Mouse (Mus musculus): ENCODE results near the gene Ptprd. TPM values are rescaled to one million over a fixed set of nuclear protein-coding genes. Genes with fewer than 3 reads are reported as not detected.
"Not testable (repeated sequence)": the region's sequence is repeated elsewhere in the genome, so short reads cannot be mapped to it uniquely, and the experiment has no call there.

Gene Ptprd
- polyA plus RNA-seq, 1 experiment = not detected

- Histone ChIP-seq H3K4me3 (replicated peaks) (no peak overlapping the region), H3K27me3 (replicated peaks) (no peaks in the 10 kb centered on the region), H3K36me3 (replicated peaks; ENCODE audit: low read length) (no peaks in the 10 kb centered on the region), H3K9me3 (no peaks in the 10 kb centered on the region), H3K4me1 (no peaks in the 10 kb centered on the region)
- TF ChIP-seq FLI1 (IDR thresholded peaks at IDR 0.05; ENCODE audit: low read length) (no peak), GATA1 (IDR thresholded peaks at IDR 0.05; ENCODE audit: borderline replicate concordance, low read length) (no peak)
These were observed 1775.8 kb downstream of the Ptprd start for GRCm38 (mm10) chr4:76435920-76436319.

DNA sequence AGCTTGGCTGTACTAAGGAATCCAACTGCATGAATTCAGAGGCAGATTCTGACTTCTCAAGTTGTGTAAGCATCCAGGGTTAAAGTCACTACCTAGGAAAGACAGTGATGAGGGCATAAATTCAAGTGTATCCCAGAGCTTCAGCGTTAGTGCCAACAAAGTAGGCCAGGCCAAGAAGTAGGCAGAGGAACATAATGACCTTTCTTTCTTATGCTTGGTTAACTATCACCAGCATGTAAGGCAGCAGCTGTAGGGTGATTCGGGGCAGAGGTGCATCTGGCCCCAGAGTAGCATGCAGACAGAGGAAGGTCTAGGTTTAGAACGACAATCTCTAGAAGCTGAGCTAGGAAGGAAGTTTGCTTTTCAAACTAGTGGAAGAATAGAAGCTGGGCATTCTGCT, 1782.0 kb downstream of the Ptprd start:
- Histone ChIP-seq H3K4me3 (replicated peaks) (no peak overlapping the region), H3K27me3 (replicated peaks) (no peaks in the 10 kb centered on the region), H3K36me3 (replicated peaks; ENCODE audit: low read length) (no peaks in the 10 kb centered on the region), H3K9me3 (no peaks in the 10 kb centered on the region; the same call in 1 of the 2 replicates), H3K4me1 (no peaks in the 10 kb centered on the region)
- TF ChIP-seq GATA1 (IDR thresholded peaks at IDR 0.05; ENCODE audit: borderline replicate concordance, low read length) = no peak

DNA sequence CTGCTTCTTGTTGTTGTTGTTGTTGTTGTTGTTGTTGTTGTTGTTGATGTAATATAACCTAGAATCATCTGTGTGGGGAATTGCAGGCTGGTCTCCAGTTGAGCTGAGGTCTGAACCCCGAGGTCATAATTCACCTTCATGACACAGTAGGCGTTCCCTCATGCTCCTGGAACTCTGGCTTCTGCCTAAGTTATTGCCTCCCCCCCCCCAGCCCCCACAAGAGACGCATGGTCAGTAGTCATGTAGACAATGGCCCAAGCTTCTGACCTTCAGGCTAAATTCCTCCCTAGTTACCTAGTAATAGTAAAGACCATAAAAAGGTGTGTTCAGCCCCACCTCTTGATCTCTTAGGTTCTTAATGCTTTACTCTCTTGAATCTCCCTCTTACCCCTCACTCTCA, 1784.7 kb downstream of the Ptprd start:
- not testable (repeated sequence) for H3K36me3 ChIP-seq (replicated peaks; ENCODE audit: low read length); H3K27me3 ChIP-seq (replicated peaks); H3K4me1 ChIP-seq; H3K4me3 ChIP-seq (replicated peaks); H3K9me3 ChIP-seq

DNA sequence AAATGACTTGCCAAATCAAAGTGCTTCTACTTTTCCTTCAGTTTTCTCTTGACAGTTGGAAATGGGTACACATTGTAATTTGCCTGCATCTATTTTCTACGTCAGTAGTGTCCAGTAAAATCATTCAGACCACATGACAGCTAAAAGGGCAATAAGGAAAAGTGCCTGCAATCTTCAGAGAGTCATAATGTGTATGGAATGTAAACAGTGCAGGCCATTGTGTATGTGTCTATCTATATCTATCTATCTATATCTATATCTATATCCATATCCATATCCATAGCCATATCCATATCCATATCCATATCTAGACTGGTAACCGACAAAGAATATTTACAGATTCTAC, 1786.6 kb downstream of the Ptprd start:
- TF ChIP-seq FLI1 (IDR thresholded peaks at IDR 0.05; ENCODE audit: low read length) (no peak), GATA1 (IDR thresholded peaks at IDR 0.05; ENCODE audit: borderline replicate concordance, low read length) (no peak)

DNA sequence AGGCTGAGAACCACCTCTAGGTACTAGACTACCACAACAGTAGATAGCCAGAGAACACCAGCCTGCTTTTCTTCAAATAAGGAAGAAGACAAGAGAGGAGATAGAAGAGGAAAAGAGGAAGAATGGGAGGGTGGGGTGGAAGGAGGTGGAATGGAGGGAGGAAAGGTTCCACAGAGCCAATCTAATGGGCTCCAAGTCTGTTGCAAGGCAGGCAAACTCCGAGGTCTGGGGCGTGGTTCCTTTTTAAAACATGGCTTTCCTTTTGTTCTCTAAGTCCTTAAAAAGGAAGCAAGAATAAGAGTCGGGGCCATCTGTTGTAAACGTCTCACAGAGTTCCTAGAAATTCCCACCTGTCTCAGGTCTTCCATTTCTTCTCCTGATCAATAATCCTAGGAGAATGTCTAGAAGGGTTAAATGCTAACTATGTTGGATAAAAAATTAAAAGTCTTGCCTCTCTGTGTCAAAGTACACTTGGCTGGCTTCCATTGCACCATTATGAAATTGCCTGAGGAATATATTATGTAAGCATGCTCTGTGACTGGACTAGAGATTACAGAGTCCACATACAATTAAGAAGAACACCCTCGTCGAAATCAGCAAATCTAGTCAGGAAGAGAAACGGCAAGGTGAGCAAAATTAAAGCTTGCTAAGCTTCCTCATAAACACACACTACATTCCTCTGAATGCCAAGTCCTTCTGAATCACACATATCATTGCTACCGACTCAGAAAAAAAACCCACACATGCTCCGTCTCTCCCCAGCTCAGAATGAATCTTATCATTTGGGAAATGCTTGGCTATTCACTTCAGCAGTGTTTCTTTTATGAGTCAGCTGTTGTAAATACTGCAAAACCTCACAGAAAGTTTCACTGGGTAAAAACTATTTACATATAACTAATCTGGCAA, 1787.2 kb downstream of the Ptprd start:
- Histone ChIP-seq H3K36me3 (replicated peaks; ENCODE audit: low read length) (no peaks in the 10 kb centered on the region), H3K4me1 (no peaks in the 10 kb centered on the region), H3K4me3 (replicated peaks) (no peak overlapping the region), H3K9me3 (peaks cover 2% of the 10 kb centered on the region), H3K27me3 (replicated peaks) (no peaks in the 10 kb centered on the region)
- TF ChIP-seq GATA1 (IDR thresholded peaks at IDR 0.05; ENCODE audit: borderline replicate concordance, low read length) (no peak), FLI1 (IDR thresholded peaks at IDR 0.05; ENCODE audit: low read length) (no peak)

More for the DNA sequence above, 1786.6 kb downstream of the Ptprd start:
- Histone ChIP-seq H3K36me3 (replicated peaks; ENCODE audit: low read length) (no peaks in the 10 kb centered on the region), H3K4me3 (replicated peaks) (no peak overlapping the region), H3K9me3 (peaks cover 2% of the 10 kb centered on the region), H3K4me1 (no peaks in the 10 kb centered on the region), H3K27me3 (replicated peaks) (no peaks in the 10 kb centered on the region)

DNA sequence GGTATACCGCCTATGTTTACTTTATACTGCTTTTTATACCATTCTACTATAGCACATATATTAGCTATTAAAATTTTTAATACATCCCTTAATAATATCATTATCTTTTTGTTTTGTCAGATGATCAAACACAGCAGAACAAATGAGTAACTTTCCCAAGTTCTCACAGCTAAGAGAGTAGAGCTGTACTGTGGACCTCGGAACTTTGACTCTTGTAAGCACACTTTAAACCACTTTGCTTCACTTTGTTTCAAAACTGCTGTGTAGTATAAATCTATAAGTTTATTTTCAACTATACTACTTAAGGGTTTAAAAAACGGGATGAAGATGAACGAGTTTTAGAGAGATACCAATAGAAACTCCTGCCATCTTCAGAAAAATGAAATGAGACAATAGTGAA, 1789.6 kb downstream of the Ptprd start:
- H3K36me3 ChIP-seq (replicated peaks; ENCODE audit: low read length) = no peaks in the 10 kb centered on the region
- H3K4me3 ChIP-seq (replicated peaks) = no peak overlapping the region
- peaks cover 2% of the 10 kb centered on the region; the same call in 1 of the 2 replicates for H3K9me3 ChIP-seq
- no peaks in the 10 kb centered on the region for H3K27me3 ChIP-seq (replicated peaks)
- TF ChIP-seq GATA1 (IDR thresholded peaks at IDR 0.05; ENCODE audit: borderline replicate concordance, low read length) (no peak), FLI1 (IDR thresholded peaks at IDR 0.05; ENCODE audit: low read length) (no peak)
- H3K4me1 ChIP-seq = no peaks in the 10 kb centered on the region

- TF ChIP-seq FLI1 (IDR thresholded peaks at IDR 0.05; ENCODE audit: low read length) = no peak
- no peak for TF ChIP-seq GATA1 (IDR thresholded peaks at IDR 0.05; ENCODE audit: borderline replicate concordance, low read length)
- Histone ChIP-seq H3K9me3 (peaks cover 2% of the 10 kb centered on the region; the same call in 1 of the 2 replicates), H3K4me1 (no peaks in the 10 kb centered on the region), H3K4me3 (replicated peaks) (no peak overlapping the region), H3K27me3 (replicated peaks) (no peaks in the 10 kb centered on the region), H3K36me3 (replicated peaks; ENCODE audit: low read length) (no peaks in the 10 kb centered on the region)
These were observed 1792.1 kb downstream of the Ptprd start for GRCm38 (mm10) chr4:76419641-76420040.

- Histone ChIP-seq H3K9me3 (no peaks in the 10 kb centered on the region), H3K36me3 (replicated peaks; ENCODE audit: low read length) (no peaks in the 10 kb centered on the region), H3K4me1 (no peaks in the 10 kb centered on the region), H3K4me3 (replicated peaks) (no peak overlapping the region), H3K27me3 (replicated peaks) (no peaks in the 10 kb centered on the region)
- no peak for TF ChIP-seq GATA1 (IDR thresholded peaks at IDR 0.05; ENCODE audit: borderline replicate concordance, low read length)
- TF ChIP-seq FLI1 (IDR thresholded peaks at IDR 0.05; ENCODE audit: low read length) = no peak
These were observed 1794.1 kb downstream of the Ptprd start for GRCm38 (mm10) chr4:76417676-76418075.

DNA sequence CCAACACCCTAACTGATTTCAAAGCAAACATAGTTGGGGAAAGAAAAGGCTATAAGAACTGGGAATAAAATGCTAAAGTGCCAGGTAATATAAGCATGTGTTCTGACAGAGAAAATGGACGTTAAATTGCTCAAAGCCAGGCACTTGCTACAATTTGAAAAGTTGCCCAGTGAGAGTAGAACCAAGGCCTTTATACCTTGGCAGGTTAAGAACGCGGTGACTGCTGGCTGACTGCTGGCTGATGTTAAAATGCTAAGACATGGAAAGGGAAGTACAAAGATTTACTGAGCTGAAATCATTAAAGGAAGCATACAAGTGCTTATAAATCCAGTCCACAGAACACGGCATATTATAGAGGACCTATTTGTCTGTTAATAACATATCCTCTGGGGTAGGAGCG, 1796.1 kb downstream of the Ptprd start:
- no peaks in the 10 kb centered on the region for H3K27me3 ChIP-seq (replicated peaks)
- H3K9me3 ChIP-seq = no peaks in the 10 kb centered on the region
- H3K4me1 ChIP-seq = no peaks in the 10 kb centered on the region
- H3K36me3 ChIP-seq (replicated peaks; ENCODE audit: low read length) = no peaks in the 10 kb centered on the region
- TF ChIP-seq FLI1 (IDR thresholded peaks at IDR 0.05; ENCODE audit: low read length) (no peak), GATA1 (IDR thresholded peaks at IDR 0.05; ENCODE audit: borderline replicate concordance, low read length) (no peak)
- no peak overlapping the region for H3K4me3 ChIP-seq (replicated peaks)

DNA sequence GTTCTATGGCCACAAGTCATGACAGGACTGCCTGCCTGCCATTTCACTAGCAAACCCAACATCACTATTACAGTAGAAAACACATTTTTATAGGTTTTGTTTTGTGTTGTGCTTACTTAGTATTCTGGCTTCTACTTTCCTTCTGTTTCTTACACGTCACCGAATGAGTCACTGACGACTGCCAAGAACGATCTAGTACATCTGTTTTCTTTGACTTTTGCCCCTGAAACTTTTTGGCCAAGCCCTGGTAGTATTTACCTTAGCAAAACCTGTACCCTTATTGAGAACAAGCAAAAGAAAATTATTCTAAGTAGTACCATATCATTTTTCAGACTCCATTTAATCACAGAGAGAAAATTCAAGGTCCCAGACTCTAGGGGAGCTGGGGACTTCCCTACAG, 1797.2 kb downstream of the Ptprd start:
- Histone ChIP-seq H3K4me1 (no peaks in the 10 kb centered on the region), H3K27me3 (replicated peaks) (no peaks in the 10 kb centered on the region), H3K4me3 (replicated peaks) (no peak overlapping the region), H3K9me3 (no peaks in the 10 kb centered on the region), H3K36me3 (replicated peaks; ENCODE audit: low read length) (no peaks in the 10 kb centered on the region)
- TF ChIP-seq GATA1 (IDR thresholded peaks at IDR 0.05; ENCODE audit: borderline replicate concordance, low read length) = no peak
- no peak for TF ChIP-seq FLI1 (IDR thresholded peaks at IDR 0.05; ENCODE audit: low read length)
